Mouse (Mus musculus) gastrocnemius, postnatal 25 days (tissue): ENCODE measurements around the gene Mier3. TPM values are rescaled to one million over a fixed set of nuclear protein-coding genes. Genes with fewer than 3 reads are reported as not detected.
"Not testable (repeated sequence)": the region's sequence is repeated elsewhere in the genome, so short reads cannot be mapped to it uniquely, and the experiment has no call there.

Source experiments
- DNase-seq: peaks from one replicate; pipeline ENCODE4 v3.0.0; 2022
- total RNA-seq, 2 experiments: library from RNA; stranded (reverse); gene quantifications; 1 replicate in 1 of 2; 2 replicates in 1 of 2; pipeline ENCODE4 v1.2.3; 2021

The Mier3 gene
- total RNA-seq, 2 experiments from 2014 or later: 8.9 to 9.9 TPM

- DNase-seq: no peak
These were observed 22.6 kb downstream of the Mier3 start for GRCm38 (mm10) chr13:111703396-111703795.

GRCm38 (mm10) chr13:111703952-111704351 is 23.2 kb downstream of the Mier3 start:
- not testable (repeated sequence) for DNase-seq

- DNase-seq: no peak
These were observed 29.8 kb downstream of the Mier3 start for GRCm38 (mm10) chr13:111710531-111710930.

- DNase-seq: no peak
These were observed 38.9 kb downstream of the Mier3 start for GRCm38 (mm10) chr13:111719726-111720125.

- no peak for DNase-seq
These were observed 44.0 kb downstream of the Mier3 start for GRCm38 (mm10) chr13:111724811-111725164.

GRCm38 (mm10) chr13:111725165-111726077 is 44.6 kb downstream of the Mier3 start:
- peak; percentile 97 for DNase-seq

- DNase-seq: no peak
These were observed 46.1 kb downstream of the Mier3 start for GRCm38 (mm10) chr13:111726898-111727297.

- no peak for DNase-seq
These were observed 60.6 kb downstream of the Mier3 start for GRCm38 (mm10) chr13:111741204-111741990.

GRCm38 (mm10) chr13:111741991-111742615 is 61.3 kb downstream of the Mier3 start:
- no peak for DNase-seq

GRCm38 (mm10) chr13:111744233-111745000 is 63.6 kb downstream of the Mier3 start:
- peak; percentile 3 for DNase-seq

GRCm38 (mm10) chr13:111745216-111745615 is 64.4 kb downstream of the Mier3 start:
- no peak for DNase-seq

- no peak for DNase-seq
These were observed 66.1 kb downstream of the Mier3 start for GRCm38 (mm10) chr13:111746831-111747230.

- no peak for DNase-seq
These were observed 67.7 kb downstream of the Mier3 start for GRCm38 (mm10) chr13:111748301-111749062.

GRCm38 (mm10) chr13:111753321-111753720 is 72.5 kb downstream of the Mier3 start:
- DNase-seq: no peak

- DNase-seq: no peak
These were observed 74.6 kb downstream of the Mier3 start for GRCm38 (mm10) chr13:111755377-111755776.

- no peak for DNase-seq
These were observed 75.2 kb downstream of the Mier3 start for GRCm38 (mm10) chr13:111755937-111756336.

- no peak for DNase-seq
These were observed 76.2 kb downstream of the Mier3 start for GRCm38 (mm10) chr13:111756986-111757385.

- DNase-seq: no peak
These were observed 81.7 kb downstream of the Mier3 start for GRCm38 (mm10) chr13:111762526-111762925.
